Mouse (Mus musculus) cerebellum, adult (tissue): ENCODE results near the gene Capn8.

Experiments used
- ATAC-seq: cut with Nextera tagmentation; 2 replicates; pipeline ENCODE4 v1.9.2; 2017; ENCODE audit warnings: mild to moderate bottlenecking, moderate library complexity, mixed read lengths; ENCODE audit not compliant: insufficient number of reproducible peaks, low FRiP score, low TSS enrichment

The Capn8 gene

DNA sequence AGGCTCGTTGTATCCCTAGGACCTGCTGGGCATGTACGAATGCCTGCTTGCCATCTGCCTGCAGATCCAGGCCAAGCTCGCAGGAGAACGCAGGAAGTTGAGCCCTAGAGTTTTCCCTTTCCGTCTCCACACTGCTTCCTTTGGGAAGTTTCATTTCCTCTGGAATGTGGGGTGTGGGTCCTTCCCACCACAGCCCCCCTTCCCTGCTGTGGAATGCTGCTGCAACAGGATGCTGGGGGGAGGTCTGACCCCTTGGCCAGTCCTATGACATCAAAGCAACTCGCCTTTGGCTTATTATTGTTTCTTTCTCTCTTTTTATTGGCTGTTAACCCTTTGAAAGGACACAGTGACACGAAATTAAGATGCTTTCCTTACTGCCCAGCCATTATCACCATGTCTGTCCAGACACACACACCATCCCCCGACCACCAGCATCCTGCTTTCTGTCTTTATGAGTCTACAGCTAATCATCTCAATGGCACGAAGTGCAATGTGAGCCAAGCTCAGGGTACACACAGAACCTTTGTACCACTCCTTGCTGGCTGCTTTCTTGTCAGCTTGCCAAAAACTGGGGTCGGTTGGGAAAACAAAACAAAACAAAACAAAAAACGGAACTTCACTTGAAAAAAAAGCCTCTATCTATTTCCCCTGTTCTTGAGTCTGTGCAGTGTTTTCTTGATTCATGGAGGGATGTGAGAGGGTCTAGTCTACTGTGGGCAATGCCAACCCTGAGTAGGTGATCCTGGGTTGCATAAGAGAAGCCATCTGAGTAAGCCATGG, 105.9 kb downstream of the Capn8 start:
- no peak for ATAC-seq

DNA sequence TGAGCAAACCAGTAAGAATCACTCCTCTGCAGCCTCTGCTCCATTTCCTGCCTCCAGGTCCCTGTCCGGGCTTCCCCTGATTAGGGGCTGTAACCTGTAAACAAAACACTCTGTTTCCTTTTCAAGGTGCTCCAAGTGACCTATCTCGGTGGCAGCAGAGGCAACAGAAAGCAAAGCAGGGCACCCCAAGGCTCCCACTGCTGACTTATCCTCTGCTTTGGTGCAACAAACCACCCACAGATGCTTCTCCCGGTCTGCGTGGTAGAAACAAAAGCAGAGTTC, 106.5 kb downstream of the Capn8 start:
- ATAC-seq, result no peak

- no peak for ATAC-seq
Observed at GRCm38 (mm10) chr1:182675346-182675745, 110.5 kb downstream of the Capn8 start.

GRCm38 (mm10) chr1:182678151-182678550, 113.3 kb downstream of the Capn8 start:
- ATAC-seq, result no peak

GRCm38 (mm10) chr1:182679169-182679568, 114.4 kb downstream of the Capn8 start:
- no peak for ATAC-seq

DNA sequence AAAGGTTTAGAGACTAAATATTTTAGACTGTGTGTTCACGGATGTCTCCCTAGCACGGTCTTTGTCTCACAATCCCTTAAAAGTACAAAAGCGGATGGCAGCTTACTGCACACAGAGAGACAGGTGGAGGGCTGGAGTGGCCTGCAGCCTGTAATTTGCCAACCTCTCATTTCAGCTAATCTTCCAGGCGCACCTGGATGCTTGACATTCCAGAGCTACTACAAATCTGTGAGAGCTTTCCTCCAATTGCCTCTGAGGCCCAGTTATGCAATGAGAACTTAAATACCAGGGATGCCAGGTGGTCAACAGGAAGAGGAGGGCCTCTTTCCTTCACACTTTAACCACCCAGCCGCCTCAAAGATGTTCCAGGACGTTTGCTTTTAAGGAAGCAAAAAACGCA, 114.8 kb downstream of the Capn8 start:
- no peak for ATAC-seq
